Mouse (Mus musculus) liver, adult 2 months (tissue): Measurements from ENCODE around the gene Six5. TPM values are rescaled to one million over a fixed set of nuclear protein-coding genes. Genes with fewer than 3 reads are reported as not detected.
"Not testable (repeated sequence)": the region's sequence is repeated elsewhere in the genome, so short reads cannot be mapped to it uniquely, and the experiment has no call there.

Experiments
- DNase-seq: peaks from one replicate; pipeline ENCODE4 v3.0.0-alpha.2; 2011; ENCODE audit warnings: low read depth, low spot score; ENCODE audit errors: extremely low read depth
- H3K27ac ChIP-seq: fragments of 200-500 bp; replicated peaks from 2 replicates; pipeline ENCODE4 v1.5.1; 2012; ENCODE audit warnings: low read depth, mild to moderate bottlenecking, control low read depth, inconsistent platforms, low read length; ENCODE audit not compliant: insufficient read depth
- H3K27me3 ChIP-seq: fragments of 200-500 bp; 2 replicates; pipeline ENCODE4 v1.6.1; 2012; ENCODE audit warnings: mild to moderate bottlenecking, moderate library complexity, low read length, inconsistent platforms; ENCODE audit not compliant: control insufficient read depth, insufficient read depth
- H3K36me3 ChIP-seq: fragments of 200-500 bp; 2 replicates; pipeline ENCODE4 v1.6.1; 2012; ENCODE audit warnings: low read length, inconsistent platforms; ENCODE audit not compliant: control insufficient read depth, insufficient read depth
- H3K4me1 ChIP-seq: fragments of 200-500 bp; 2 replicates; pipeline ENCODE4 v1.6.1; 2011; ENCODE audit warnings: low read length; ENCODE audit not compliant: control insufficient read depth, insufficient read depth
- H3K4me3 ChIP-seq: fragments of 200-500 bp; 2 replicates; pipeline ENCODE4 v1.5.1; 2011; ENCODE audit warnings: low read depth, mild to moderate bottlenecking, control low read depth, low read length, moderate library complexity; ENCODE audit not compliant: insufficient read depth
- H3K79me2 ChIP-seq: fragments of 200-500 bp; 2 replicates; pipeline ENCODE4 v1.6.1; 2012; ENCODE audit warnings: inconsistent platforms, mild to moderate bottlenecking, low read length, moderate library complexity; ENCODE audit not compliant: control insufficient read depth, insufficient read depth
- H3K9ac ChIP-seq: fragments of 200-500 bp; 2 replicates; pipeline ENCODE4 v1.6.1; 2012; ENCODE audit warnings: low read depth, mild to moderate bottlenecking, control low read depth, inconsistent platforms, low read length
- CTCF ChIP-seq: fragments of 200-500 bp; IDR thresholded peaks from 2 replicates; pipeline ENCODE4 v1.5.1; 2011; ENCODE audit warnings: low read depth, low read length, control low read depth
- POLR2A ChIP-seq: fragments of 200-500 bp; IDR thresholded peaks from 2 replicates; pipeline ENCODE4 v1.6.1; 2011; ENCODE audit warnings: low read length, control low read depth; ENCODE audit not compliant: insufficient read depth; ENCODE audit errors: extremely low read depth
- WGBS: fragments of 180-500 bp; shearing (Covaris S2); methylation state at CpG from one replicate; pipeline ENCODE4 v1.1.7; 2018; 5-methylcytosine and 5-hydroxymethylcytosine counted together
- polyA plus RNA-seq: library from polyadenylated mRNA; depleted of rRNA; stranded (reverse); fragments of >200 nt; gene quantifications from 2 replicates; pipeline ENCODE4 v1.2.3, GENCODE M21; 2012
- total RNA-seq: library from RNA; depleted of rRNA; stranded (reverse); fragments of >200 nt; gene quantifications from 2 replicates; pipeline ENCODE4 v1.2.3, GENCODE M21; 2014

Gene Six5
- total and polyA plus RNA-seq, 2 experiments = 1.8 to 8.7 TPM

DNA sequence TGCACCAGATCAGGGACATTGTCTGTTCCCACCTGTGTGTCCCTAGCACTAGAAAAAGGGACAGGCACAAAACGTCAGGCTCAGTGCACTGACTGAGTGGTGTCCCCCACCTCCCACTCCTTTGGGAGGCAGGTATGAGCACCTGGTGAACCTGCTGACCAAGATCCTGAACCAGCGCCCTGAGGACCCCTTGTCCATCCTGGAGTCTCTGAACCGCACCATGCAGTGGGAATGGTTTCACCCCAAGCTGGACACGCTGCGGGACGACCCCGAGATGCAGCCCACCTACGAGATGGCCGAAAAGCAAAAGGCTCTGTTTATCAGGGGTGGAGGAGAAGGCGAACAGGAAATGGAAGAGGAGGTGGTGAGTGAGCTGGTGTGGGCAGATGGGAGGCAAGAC lies 37.0 kb upstream of the Six5 start:
- Histone ChIP-seq H3K79me2 (no peaks in the 10 kb centered on the region), H3K36me3 (no peaks in the 10 kb centered on the region), H3K4me1 (no peaks in the 10 kb centered on the region), H3K4me3 (no peak overlapping the region), H3K27ac (no peak overlapping the region), H3K27me3 (no peaks in the 10 kb centered on the region), H3K9ac (no peak overlapping the region)
- TF ChIP-seq CTCF (no peak), POLR2A (no peak)
- no peak for DNase-seq
- 90% methylated on average over 10 of the region's 10 CpGs for WGBS

- no peak overlapping the region for H3K4me3 ChIP-seq
- TF ChIP-seq POLR2A = no peak
- H3K27ac ChIP-seq = no peak overlapping the region
- no peaks in the 10 kb centered on the region for H3K79me2 ChIP-seq
- H3K4me1 ChIP-seq = no peaks in the 10 kb centered on the region
- H3K36me3 ChIP-seq = no peaks in the 10 kb centered on the region
- DNase-seq = no peak
- 42% methylated on average over 13 of the region's 13 CpGs for WGBS
- no peak overlapping the region for H3K9ac ChIP-seq
- H3K27me3 ChIP-seq = peaks cover 14% of the 10 kb centered on the region
Observed at GRCm38 (mm10) chr7:19065896-19066295, 28.5 kb upstream of the Six5 start.

DNA sequence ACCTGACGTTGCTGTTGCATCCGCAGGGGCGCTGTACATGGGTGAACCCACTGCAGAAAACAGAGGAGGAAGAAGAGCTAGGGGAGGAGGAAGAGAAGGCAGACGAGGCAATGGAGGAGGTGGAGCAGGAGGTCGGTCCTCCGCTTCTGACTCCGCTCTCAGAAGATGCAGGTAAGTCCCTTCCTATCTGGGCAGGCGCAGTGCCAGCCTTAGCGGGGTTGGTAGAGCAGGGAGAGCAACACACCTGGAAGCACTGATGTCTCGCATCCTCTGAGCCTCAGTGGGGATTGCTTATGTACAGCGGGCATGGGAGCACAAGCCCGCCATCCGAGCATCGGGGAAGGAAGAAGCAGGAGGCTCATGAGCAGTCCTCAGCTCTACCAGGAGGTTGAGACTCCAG lies 27.3 kb upstream of the Six5 start:
- Histone ChIP-seq H3K4me1 (no peaks in the 10 kb centered on the region), H3K36me3 (no peaks in the 10 kb centered on the region), H3K9ac (no peak overlapping the region), H3K4me3 (no peak overlapping the region), H3K27me3 (peaks cover 14% of the 10 kb centered on the region), H3K79me2 (no peaks in the 10 kb centered on the region), H3K27ac (no peak overlapping the region)
- 34% methylated on average over 14 of the region's 14 CpGs for WGBS
- TF ChIP-seq CTCF (no peak), POLR2A (no peak)
- no peak for DNase-seq

GRCm38 (mm10) chr7:19067935-19068334 lies 26.5 kb upstream of the Six5 start:
- Histone ChIP-seq H3K27ac (no peak overlapping the region), H3K36me3 (no peaks in the 10 kb centered on the region), H3K4me3 (no peak overlapping the region), H3K4me1 (no peaks in the 10 kb centered on the region), H3K9ac (no peak overlapping the region), H3K27me3 (peaks cover 14% of the 10 kb centered on the region), H3K79me2 (no peaks in the 10 kb centered on the region)
- TF ChIP-seq POLR2A = no peak
- no peak for DNase-seq
- WGBS = 54% methylated on average over 12 of the region's 14 CpGs

GRCm38 (mm10) chr7:19068707-19069106 lies 25.7 kb upstream of the Six5 start:
- peak; percentile 57 for DNase-seq
- no peaks in the 10 kb centered on the region for H3K36me3 ChIP-seq
- H3K9ac ChIP-seq = no peak overlapping the region
- peaks cover 14% of the 10 kb centered on the region for H3K27me3 ChIP-seq
- no peak overlapping the region for H3K27ac ChIP-seq
- no peak overlapping the region for H3K4me3 ChIP-seq
- H3K79me2 ChIP-seq = no peaks in the 10 kb centered on the region
- 0% methylated on average over 2 of the region's 2 CpGs for WGBS
- TF ChIP-seq POLR2A = no peak
- TF ChIP-seq CTCF = peak; percentile 73; the same call in 1 of the 2 replicates
- H3K4me1 ChIP-seq = no peaks in the 10 kb centered on the region

- no peaks in the 10 kb centered on the region for H3K36me3 ChIP-seq
- 59% methylated on average over 3 of the region's 3 CpGs for WGBS
- no peaks in the 10 kb centered on the region for H3K79me2 ChIP-seq
- no peak for TF ChIP-seq POLR2A
- TF ChIP-seq CTCF = peak; percentile 70
- H3K9ac ChIP-seq = no peak overlapping the region
- H3K27me3 ChIP-seq = peaks cover 14% of the 10 kb centered on the region
- DNase-seq = no peak
- no peak overlapping the region for H3K4me3 ChIP-seq
- H3K4me1 ChIP-seq = no peaks in the 10 kb centered on the region
- no peak overlapping the region for H3K27ac ChIP-seq
Observed at GRCm38 (mm10) chr7:19069500-19069899, 24.9 kb upstream of the Six5 start.

DNA sequence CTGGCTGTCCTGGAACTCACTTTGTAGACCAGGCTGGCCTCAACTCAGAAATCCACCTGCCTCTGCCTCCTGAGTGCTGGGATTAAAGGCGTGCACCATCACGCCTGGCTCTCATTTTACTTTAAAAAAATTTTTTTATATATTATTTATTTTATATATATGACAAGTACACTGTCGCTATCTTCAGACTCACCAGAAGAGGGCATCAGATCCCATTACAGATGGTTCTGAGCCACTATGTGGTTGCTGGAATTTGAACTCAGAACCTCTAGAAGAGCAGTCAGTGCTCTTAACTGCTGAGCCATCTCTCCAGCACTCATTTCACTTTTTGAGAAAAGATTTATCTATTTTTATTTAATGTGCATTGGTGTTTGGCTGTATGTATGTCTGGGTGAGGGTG lies 23.4 kb upstream of the Six5 start:
- not testable (repeated sequence) for DNase-seq, H3K27me3 ChIP-seq, H3K4me1 ChIP-seq, H3K79me2 ChIP-seq, H3K36me3 ChIP-seq, H3K4me3 ChIP-seq, H3K27ac ChIP-seq, H3K9ac ChIP-seq
- whole genome bisulfite sequencing = 54% methylated on average over 3 of the region's 3 CpGs
